In genomic region chr17:30146555-30146954, GRCm38 (mm10) we compare ENCODE assay signal across 14 mouse cellular contexts.
"Had no signal": no experiment of that assay in that cellular context is flagged by ENCODE, and none has a peak within 500 bp of the region (broad histone marks: within the 10 kb centered on the region; RNA-seq: fewer than 3 reads in every experiment).

No protein-coding gene starts in this region.

- H3K36me3 ChIP-seq: kidney, embryonic 15.5 days; limb, embryonic 15.5 days; liver, embryonic 12.5 days had no signal

- ATAC-seq: liver, embryonic 12.5 days had no signal

- DNase-seq: kidney, postnatal 14 days; layer of hippocampus, postnatal 36 days; lung, embryonic 14.5 days; lung, postnatal 10 days; lung, postnatal 4 days; right cerebral cortex, postnatal 4 days; spleen, adult 18-20 months; thymus, adult 18-20 months; thymus, postnatal 14 days had no signal

- H3K27ac ChIP-seq: kidney, embryonic 15.5 days; limb, embryonic 15.5 days; liver, embryonic 12.5 days; midbrain, embryonic 10.5 days; neural tube, embryonic 13.5 days had no signal

- H3K27me3 ChIP-seq: kidney, embryonic 15.5 days; limb, embryonic 15.5 days; liver, embryonic 12.5 days; neural tube, embryonic 13.5 days had no signal

- H3K9ac ChIP-seq: kidney, embryonic 15.5 days; limb, embryonic 15.5 days; liver, embryonic 12.5 days; lung, embryonic 14.5 days; neural tube, embryonic 13.5 days had no signal

- H3K4me2 ChIP-seq: kidney, embryonic 15.5 days; limb, embryonic 15.5 days; liver, embryonic 12.5 days; lung, embryonic 14.5 days; neural tube, embryonic 13.5 days had no signal

- H3K4me3 ChIP-seq: kidney, embryonic 15.5 days; limb, embryonic 15.5 days; liver, embryonic 12.5 days; midbrain, embryonic 10.5 days; neural tube, embryonic 13.5 days had no signal

- H3K9me3 ChIP-seq: kidney, embryonic 15.5 days; limb, embryonic 15.5 days; liver, embryonic 12.5 days; midbrain, embryonic 10.5 days; neural tube, embryonic 13.5 days had no signal
